Mouse (Mus musculus) limb, embryonic 14.5 days (tissue): Measurements from ENCODE around the gene Ccdc33. TPM values are rescaled to one million over a fixed set of nuclear protein-coding genes. Genes with fewer than 3 reads are reported as not detected.
A peak's percentile ranks its signal among the peaks of the same experiment; 100 is the strongest.

Experiments used
- ATAC-seq: fragments of 200-750 bp; cut with Nextera tagmentation; 2 replicates; pipeline ENCODE4 v1.8.0; 2017; ENCODE audit warnings: low read depth, moderate number of reproducible peaks, moderate TSS enrichment; ENCODE audit not compliant: low FRiP score
- DNase-seq: peaks from one replicate; pipeline ENCODE4 v3.0.0-alpha.2; 2015; ENCODE audit warnings: low spot score
- H3K27ac ChIP-seq: fragments of 300-500 bp; sonication (generic); replicated peaks from 2 replicates; pipeline ENCODE4 v1.5.1; 2014; ENCODE audit warnings: low read depth, mild to moderate bottlenecking, low read length, moderate library complexity, mixed read lengths
- H3K27me3 ChIP-seq: fragments of 300-500 bp; sonication (generic); 2 replicates; pipeline ENCODE4 v1.6.1; 2014; ENCODE audit warnings: low read length, mixed read lengths; ENCODE audit not compliant: control insufficient read depth, insufficient read depth
- H3K36me3 ChIP-seq: fragments of 300-500 bp; sonication (generic); 2 replicates; pipeline ENCODE4 v1.6.1; 2014; ENCODE audit warnings: mild to moderate bottlenecking, low read length, moderate library complexity, mixed read lengths; ENCODE audit not compliant: control insufficient read depth, insufficient read depth
- H3K4me1 ChIP-seq: fragments of 300-500 bp; sonication (generic); 2 replicates; pipeline ENCODE4 v1.6.1; 2014; ENCODE audit warnings: antibody characterized with exemption, low read length, mixed read lengths; ENCODE audit not compliant: control insufficient read depth, insufficient read depth
- H3K4me2 ChIP-seq: fragments of 300-500 bp; sonication (generic); replicated peaks from 2 replicates; pipeline ENCODE4 v1.6.1; 2014; ENCODE audit warnings: low read depth, mild to moderate bottlenecking, low read length, moderate library complexity; ENCODE audit not compliant: severe bottlenecking
- H3K4me3 ChIP-seq: fragments of 300-500 bp; sonication (generic); replicated peaks from 2 replicates; pipeline ENCODE4 v1.5.1; 2014; ENCODE audit warnings: low read length
- H3K9ac ChIP-seq: fragments of 300-500 bp; sonication (generic); 2 replicates; pipeline ENCODE4 v1.6.1; 2014; ENCODE audit warnings: mild to moderate bottlenecking, low read depth, low read length, moderate library complexity; ENCODE audit not compliant: severe bottlenecking
- H3K9me3 ChIP-seq: fragments of 300-500 bp; sonication (generic); 2 replicates; pipeline ENCODE4 v1.6.1; 2016; ENCODE audit warnings: low read length; ENCODE audit not compliant: control insufficient read depth
- POLR2A ChIP-seq: fragments of 200-500 bp; IDR thresholded peaks from 2 replicates; pipeline ENCODE4 v1.8.0; 2012; ENCODE audit warnings: inconsistent platforms, mild to moderate bottlenecking, moderate library complexity, borderline replicate concordance; ENCODE audit not compliant: insufficient read depth, insufficient read length; ENCODE audit errors: extremely low read depth
- WGBS: fragments of 180-500 bp; shearing (Covaris S2); extraction: QIAGEN DNeasy Blood & Tissue Kit; methylation state at CpG from one replicate; pipeline ENCODE4 v1.1.7; 2014; 5-methylcytosine and 5-hydroxymethylcytosine counted together
- polyA plus RNA-seq, 2 experiments: library from polyadenylated mRNA; depleted of rRNA in 1 of 2; stranded (reverse) in 1 of 2; unstranded in 1 of 2; fragments of >200 nt; fragmentation: Nextera tagmentation in 1 of 2; extraction: Ambion mirVana in 1 of 2; gene quantifications; 2 replicates each; pipeline versions ENCODE4 v1.2.1 to v1.2.3; 2012 to 2014

The Ccdc33 gene
- polyA plus RNA-seq (2012; rRNA removed) (0.11 and 0.24 TPM in 2 replicates), polyA plus RNA-seq (2014; fragmentation: Nextera tagmentation; extraction: Ambion mirVana) (0.44 TPM in 1 of 2 replicates, not detected in the other)

GRCm38 (mm10) chr9:58118671-58119070 is at the start of gene Ccdc33:
Gene Ccdc33 (minus strand): TSS chr9:58118823.
- WGBS: 11% methylated on average over 2 of the region's 2 CpGs
- DNase-seq (no peak), ATAC-seq (no peak)
- Histone ChIP-seq H3K9ac (no peak within 1 kb of the TSS; the same call in 1 of the 2 replicates), H3K27me3 (no peaks in the 10 kb centered on the region), H3K4me1 (peaks cover 39% of the 10 kb centered on the region), H3K27ac (no peak within 1 kb of the TSS), H3K36me3 (no peaks in the 10 kb centered on the region), H3K4me3 (no peak within 1 kb of the TSS), H3K4me2 (no peak within 1 kb of the TSS), H3K9me3 (no peaks in the 10 kb centered on the region)
- no peak for TF ChIP-seq POLR2A

GRCm38 (mm10) chr9:58165779-58166178 is 47.2 kb upstream of the Ccdc33 start:
- Histone ChIP-seq H3K27ac (no peak overlapping the region), H3K27me3 (no peaks in the 10 kb centered on the region), H3K4me3 (no peak overlapping the region), H3K36me3 (no peaks in the 10 kb centered on the region), H3K9me3 (no peaks in the 10 kb centered on the region), H3K9ac (no peak overlapping the region), H3K4me1 (0 out of 2 replicates have a peak, but pooled peaks cover 2% of the 10 kb centered on the region), H3K4me2 (no peak overlapping the region)
- DNase-seq (no peak), ATAC-seq (no peak)
- WGBS: 85% methylated on average over 1 of the region's 1 CpGs
- no peak for TF ChIP-seq POLR2A

GRCm38 (mm10) chr9:58163146-58163545 is 44.5 kb upstream of the Ccdc33 start:
- no peak overlapping the region for H3K27ac ChIP-seq
- WGBS: 69% methylated on average over 5 of the region's 5 CpGs
- H3K36me3 ChIP-seq: no peaks in the 10 kb centered on the region
- TF ChIP-seq POLR2A: no peak
- H3K4me3 ChIP-seq: no peak overlapping the region
- H3K27me3 ChIP-seq: no peaks in the 10 kb centered on the region
- no peaks in the 10 kb centered on the region for H3K9me3 ChIP-seq
- peaks cover 15% of the 10 kb centered on the region for H3K4me1 ChIP-seq
- H3K9ac ChIP-seq: no peak overlapping the region
- ATAC-seq (no peak), DNase-seq (no peak)
- no peak overlapping the region for H3K4me2 ChIP-seq

- H3K27me3 ChIP-seq: no peaks in the 10 kb centered on the region
- TF ChIP-seq POLR2A: no peak
- WGBS: 93% methylated on average over 3 of the region's 3 CpGs
- H3K9ac ChIP-seq: no peak overlapping the region
- no peak overlapping the region for H3K4me3 ChIP-seq
- no peak overlapping the region for H3K27ac ChIP-seq
- ATAC-seq: no peak
- H3K36me3 ChIP-seq: peaks cover 2% of the 10 kb centered on the region; the same call in 1 of the 2 replicates
- no peak overlapping the region for H3K4me2 ChIP-seq
- no peak for DNase-seq
- H3K4me1 ChIP-seq: peaks cover 23% of the 10 kb centered on the region
- H3K9me3 ChIP-seq: no peaks in the 10 kb centered on the region
Observed at GRCm38 (mm10) chr9:58162173-58162572, 43.5 kb upstream of the Ccdc33 start.

GRCm38 (mm10) chr9:58160315-58160714 is 41.7 kb upstream of the Ccdc33 start:
- Histone ChIP-seq H3K4me3 (no peak overlapping the region), H3K4me1 (peaks cover 42% of the 10 kb centered on the region), H3K36me3 (peaks cover 10% of the 10 kb centered on the region; the same call in 1 of the 2 replicates), H3K4me2 (no peak overlapping the region), H3K27ac (peak overlapping the region; percentile 98), H3K27me3 (no peaks in the 10 kb centered on the region), H3K9me3 (no peaks in the 10 kb centered on the region), H3K9ac (no peak overlapping the region)
- DNase-seq (no peak), ATAC-seq (no peak)
- no peak for TF ChIP-seq POLR2A
- 80% methylated on average over 5 of the region's 5 CpGs for WGBS

GRCm38 (mm10) chr9:58159855-58160254 is 41.2 kb upstream of the Ccdc33 start:
- TF ChIP-seq POLR2A: no peak
- peaks cover 46% of the 10 kb centered on the region for H3K4me1 ChIP-seq
- H3K9me3 ChIP-seq: no peaks in the 10 kb centered on the region
- H3K4me3 ChIP-seq: peak overlapping the region; percentile 42
- DNase-seq (no peak), ATAC-seq (no peak)
- H3K27ac ChIP-seq: peak overlapping the region; percentile 98
- peak overlapping the region; percentile 90; the same call in 1 of the 2 replicates for H3K4me2 ChIP-seq
- H3K9ac ChIP-seq: no peak overlapping the region
- no peaks in the 10 kb centered on the region for H3K27me3 ChIP-seq
- WGBS: 50% methylated on average over 4 of the region's 4 CpGs
- H3K36me3 ChIP-seq: peaks cover 14% of the 10 kb centered on the region
